Mouse (Mus musculus) thymus, postnatal 25 days (tissue): ENCODE data around the gene Agpat3.

Source experiments
- DNase-seq: peaks from one replicate; pipeline ENCODE4 v3.0.0; 2022

Agpat3 gene

DNA sequence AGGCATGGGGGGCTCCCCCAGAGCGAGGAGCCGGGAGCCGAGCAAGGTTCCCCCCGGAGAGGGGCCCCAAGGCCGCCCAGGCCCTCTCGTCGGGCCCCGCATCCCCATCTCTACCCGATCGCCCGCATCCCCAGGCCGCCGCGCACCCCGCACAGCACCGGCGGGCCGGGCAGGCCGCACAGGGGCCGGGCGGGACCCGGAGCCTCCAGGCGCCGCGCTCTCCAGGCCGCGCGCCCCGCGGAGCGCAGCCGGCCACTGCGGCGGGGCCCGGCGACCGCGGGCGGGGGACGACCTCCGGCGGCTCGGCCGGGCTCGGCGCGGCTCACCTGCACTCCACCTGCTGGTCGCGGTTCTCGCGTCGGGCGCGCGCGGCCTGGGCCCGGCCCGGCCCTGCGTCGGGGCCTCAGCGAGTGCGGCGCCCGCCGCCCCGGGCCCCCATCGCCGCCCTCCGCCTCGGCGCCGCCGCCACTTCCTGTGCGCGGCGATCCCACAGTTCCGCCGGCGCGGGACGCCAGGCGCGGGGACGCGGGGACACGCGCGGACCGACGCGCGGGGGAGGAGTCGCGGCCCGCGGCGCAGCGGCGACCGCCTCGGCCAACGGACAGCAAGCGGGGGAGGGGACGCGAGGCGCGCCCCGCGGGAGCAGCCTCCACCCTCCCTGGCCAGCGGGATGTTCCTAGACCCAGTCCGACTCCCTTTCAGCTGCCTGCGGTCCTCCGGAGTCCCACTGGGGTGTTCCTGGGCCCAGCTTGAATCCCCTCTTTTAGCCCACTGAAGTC, at the start of gene Agpat3:
Agpat3 (minus strand) TSS at position 603 of the 779 bp plus-strand sequence.
- peak; percentile 66 for DNase-seq

- no peak for DNase-seq
Measured at GRCm38 (mm10) chr10:78401127-78401526, 48.8 kb upstream of the Agpat3 start.

DNA sequence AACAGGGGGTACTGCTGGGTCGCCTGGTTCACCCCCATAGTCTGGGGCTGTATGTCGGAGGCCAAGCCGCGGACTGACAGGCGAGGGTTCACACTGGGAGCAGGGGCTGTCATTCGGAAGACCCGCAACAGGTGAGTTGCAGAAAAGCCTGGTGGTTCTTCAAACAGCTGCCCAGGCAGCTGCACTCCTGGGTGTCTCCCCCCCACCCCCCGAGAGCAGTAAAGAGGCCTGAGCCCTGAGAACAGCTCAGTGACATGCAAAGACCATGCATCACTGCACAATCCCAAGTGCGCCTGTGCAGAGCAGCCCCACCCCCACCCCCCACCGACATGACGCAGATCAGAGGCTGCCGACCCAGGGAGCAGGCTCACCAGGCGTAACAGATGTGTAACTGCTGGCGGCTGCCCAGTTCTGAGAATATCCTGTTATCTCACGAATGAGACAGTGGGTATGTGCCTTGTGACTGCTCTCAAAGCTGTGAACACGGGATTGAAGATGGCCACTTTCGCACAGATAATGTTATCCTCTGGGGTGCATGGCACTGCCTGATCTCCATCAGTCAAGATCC, 46.9 kb upstream of the Agpat3 start:
- peak; percentile 38 for DNase-seq

DNA sequence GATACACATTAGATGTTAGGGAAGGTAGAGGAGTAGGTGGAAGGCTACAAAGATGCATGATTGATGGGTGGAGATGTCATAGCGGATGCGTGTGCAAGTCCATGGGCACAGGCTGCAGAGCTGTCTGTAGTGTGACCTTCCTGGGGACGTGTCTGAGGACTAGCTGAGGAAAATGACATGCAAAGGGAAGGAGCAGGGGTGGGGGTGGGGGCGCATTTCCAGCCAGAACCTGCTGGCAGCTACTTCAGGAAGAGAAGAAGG, 44.3 kb upstream of the Agpat3 start:
- no peak for DNase-seq

DNA sequence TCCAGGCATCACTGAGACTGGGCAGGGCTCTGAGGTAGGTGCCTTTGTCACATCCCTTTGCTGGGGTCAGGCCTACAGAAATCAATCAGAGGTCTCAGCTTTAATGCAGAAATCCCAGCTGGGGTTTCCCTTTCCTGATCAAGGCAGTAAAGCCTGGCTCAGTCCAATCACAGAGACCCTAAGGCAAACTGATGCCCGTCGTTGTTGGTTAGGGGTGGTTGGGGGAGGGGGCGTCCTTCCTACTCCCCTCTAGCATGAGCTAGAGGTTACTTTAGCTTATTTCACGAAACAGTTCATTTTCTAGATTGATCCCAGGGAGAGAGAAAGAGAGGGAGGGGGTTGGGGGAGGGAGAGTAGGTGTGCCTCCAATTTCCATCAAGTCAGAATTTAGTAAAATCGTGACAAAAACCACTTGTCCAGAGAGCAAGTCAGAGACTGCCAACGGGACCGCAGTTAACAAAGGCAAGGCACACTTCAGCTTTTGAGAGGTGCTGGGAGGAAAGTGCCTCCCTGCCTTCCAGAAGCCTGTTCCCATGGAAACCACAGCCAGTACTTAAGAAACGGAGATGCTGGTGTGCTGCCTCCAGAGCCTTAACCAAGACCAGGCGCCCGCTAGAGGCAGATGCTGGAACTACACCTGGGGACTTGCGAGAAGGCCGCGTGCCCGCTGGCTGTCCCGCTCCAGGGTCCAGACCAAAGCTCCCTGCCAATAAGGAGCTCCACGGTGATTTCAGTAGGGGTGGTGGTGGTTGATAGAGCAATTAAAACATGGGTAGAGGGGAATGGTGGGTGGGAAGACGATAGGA, 43.7 kb upstream of the Agpat3 start:
- DNase-seq, result peak; percentile 91

DNA sequence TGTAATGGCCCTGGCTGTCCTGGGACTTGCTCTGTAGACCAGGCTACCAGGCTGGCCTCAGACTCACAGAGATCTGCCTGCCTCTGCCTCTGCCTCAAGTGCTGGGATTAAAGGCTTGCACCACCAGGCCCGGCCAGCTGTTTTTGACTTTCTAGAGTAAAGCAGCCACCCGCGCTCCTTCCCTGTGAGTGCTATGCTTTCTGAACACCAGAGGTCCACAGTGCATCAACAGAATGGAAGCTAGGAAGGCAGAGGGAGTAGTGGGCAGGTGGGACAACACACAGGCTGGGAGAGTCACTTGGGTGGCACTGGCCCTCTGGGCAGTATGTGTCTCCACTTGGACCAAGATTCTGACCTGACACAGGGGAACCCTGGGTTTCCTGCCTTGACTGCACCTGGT, 43.1 kb upstream of the Agpat3 start:
- DNase-seq, result no peak

GRCm38 (mm10) chr10:78392072-78392471, 39.8 kb upstream of the Agpat3 start:
- peak; percentile 77 for DNase-seq

DNA sequence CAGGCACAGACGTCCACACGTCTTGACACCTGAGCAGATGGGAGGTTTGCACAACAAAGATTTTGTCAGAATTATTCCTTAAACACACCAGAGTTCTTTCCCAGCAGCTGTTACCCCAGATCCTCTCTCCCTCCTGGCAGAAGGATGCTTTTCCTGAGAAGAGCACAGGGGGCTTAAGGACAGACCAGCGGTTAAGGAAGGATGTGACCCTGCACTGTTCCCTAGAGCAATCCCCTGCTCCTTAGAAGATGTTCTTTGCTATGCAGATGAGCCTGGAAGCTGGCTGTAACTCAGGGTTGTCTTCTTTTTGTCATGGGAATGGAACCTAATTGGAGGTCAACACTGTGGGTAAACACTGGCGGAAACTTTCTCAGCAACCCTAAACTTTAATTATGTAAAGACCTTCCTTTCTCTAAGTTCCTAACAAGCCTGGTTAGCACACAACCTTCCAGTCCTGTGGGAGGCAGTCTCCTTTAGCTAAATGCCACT, 38.7 kb upstream of the Agpat3 start:
- DNase-seq, result no peak

- peak; percentile 21 for DNase-seq
Measured at GRCm38 (mm10) chr10:78388216-78388980, 36.1 kb upstream of the Agpat3 start.

DNA sequence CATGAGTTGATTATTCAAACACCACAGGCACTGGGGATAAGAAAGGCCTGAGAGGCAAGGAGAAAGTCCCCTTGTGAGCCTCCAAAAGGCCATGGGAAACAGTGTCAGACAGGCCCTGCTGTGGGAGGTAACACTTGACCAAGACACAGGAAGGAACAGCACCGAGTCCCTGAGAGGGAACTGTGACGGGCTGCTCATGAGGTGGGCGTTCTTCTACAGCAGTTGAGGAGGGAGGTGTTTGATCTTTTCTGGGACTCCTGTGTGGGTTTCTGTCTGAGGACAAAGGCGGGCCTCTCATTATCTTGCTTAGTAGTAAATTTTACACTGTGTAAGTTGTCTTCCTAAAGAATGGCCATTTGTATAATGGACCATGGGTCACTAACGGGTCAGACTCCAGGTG, 33.2 kb upstream of the Agpat3 start:
- DNase-seq, result peak; percentile 41

GRCm38 (mm10) chr10:78383567-78383966, 31.3 kb upstream of the Agpat3 start:
- DNase-seq, result no peak

DNA sequence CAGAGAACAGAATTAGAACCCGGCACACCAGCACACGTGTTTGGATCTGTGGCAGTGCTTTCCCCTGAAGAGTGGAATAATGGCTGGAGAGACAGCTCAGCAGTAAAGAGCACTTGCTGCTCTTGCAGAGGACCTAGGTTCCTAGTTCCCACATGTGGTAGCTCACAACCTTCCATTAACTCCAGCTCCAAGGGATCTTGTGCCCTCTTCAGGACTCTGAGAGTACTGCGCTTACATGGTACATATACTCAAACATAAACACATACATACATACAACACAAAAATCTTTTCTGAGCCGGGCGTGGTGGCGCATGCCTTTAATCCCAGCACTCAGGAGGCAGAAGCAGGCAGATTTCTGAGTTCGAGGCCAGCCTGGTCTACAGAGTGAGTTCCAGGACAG, 26.2 kb upstream of the Agpat3 start:
- DNase-seq, result no peak

GRCm38 (mm10) chr10:78372681-78373668, 20.7 kb upstream of the Agpat3 start:
- DNase-seq, result peak; percentile 52

- DNase-seq, result no peak
Measured at GRCm38 (mm10) chr10:78371746-78372145, 19.5 kb upstream of the Agpat3 start.

- DNase-seq, result no peak
Measured at GRCm38 (mm10) chr10:78367586-78367985, 15.3 kb upstream of the Agpat3 start.

DNA sequence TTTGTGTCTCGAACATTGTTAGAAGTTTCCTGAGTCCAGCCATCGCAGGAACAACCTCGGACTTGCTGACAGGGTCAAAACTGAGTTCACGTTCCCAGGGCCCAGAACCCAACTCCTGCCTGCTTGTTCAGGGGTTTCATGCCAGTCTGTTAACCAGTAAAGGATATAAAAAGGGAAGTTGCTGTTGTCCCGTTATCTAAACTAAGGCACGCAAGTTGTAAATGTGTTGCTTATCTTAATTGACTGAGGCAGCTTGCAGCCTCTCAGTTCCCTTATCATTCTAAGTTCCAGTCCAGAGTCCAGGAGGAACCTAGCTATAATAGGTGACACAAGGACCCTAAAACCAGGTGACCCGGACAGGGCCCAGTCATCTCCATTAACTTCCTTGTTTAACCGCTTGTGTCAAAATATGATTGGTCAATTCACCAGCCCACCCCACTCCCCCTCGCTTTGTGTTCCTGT, 14.6 kb upstream of the Agpat3 start:
- DNase-seq, result no peak

DNA sequence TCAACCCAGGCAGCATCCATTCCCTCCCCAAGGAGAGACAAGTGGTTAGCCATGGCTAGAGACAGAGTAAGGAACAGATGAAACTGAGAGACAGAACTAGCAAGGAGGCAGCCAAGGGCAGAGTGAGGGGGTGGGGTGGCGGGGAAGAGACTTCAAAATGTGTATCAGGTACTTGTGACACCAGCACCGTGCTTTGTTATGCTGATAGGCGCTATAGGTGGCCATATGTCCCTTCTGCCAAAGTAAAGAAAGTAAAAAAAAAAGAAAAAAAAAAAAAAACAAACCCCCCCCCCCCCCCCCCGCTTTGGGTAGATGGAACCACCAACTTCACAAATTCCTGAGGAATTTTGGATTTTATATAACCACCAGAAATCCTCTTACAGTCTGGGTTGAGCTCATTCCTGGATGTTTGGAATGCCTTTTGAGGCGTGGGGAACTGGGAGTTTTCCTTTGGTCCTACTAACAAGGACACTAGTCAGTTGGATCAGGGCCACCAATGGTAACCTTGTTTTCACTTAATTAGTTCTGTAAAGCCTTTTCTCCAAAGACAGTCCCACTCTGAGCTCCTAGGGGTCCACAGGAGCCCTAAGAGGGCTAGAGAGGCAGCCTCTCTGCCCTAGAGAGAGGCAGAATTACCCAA, 14.0 kb upstream of the Agpat3 start:
- DNase-seq, result no peak

GRCm38 (mm10) chr10:78365555-78365954, 13.3 kb upstream of the Agpat3 start:
- no peak for DNase-seq

DNA sequence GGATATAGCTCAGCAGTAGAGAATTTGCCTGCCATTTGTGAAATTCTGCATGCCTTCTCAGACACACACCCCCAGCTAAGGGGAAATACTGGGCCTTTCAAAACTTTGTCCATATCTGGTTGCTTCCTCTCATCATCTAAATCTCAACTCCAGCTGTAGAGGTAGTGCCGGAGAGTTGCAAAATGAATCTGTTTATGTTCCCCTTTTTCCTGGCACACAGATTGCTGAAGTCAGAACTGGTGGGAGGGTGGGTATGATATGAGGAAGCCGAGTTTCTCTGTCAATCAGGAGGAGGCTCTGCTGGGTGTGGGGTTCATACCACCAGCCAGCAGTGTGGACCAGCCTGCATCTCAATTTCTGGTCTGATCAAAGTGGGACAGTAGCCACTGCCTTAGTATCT, 11.8 kb upstream of the Agpat3 start:
- DNase-seq, result no peak

DNA sequence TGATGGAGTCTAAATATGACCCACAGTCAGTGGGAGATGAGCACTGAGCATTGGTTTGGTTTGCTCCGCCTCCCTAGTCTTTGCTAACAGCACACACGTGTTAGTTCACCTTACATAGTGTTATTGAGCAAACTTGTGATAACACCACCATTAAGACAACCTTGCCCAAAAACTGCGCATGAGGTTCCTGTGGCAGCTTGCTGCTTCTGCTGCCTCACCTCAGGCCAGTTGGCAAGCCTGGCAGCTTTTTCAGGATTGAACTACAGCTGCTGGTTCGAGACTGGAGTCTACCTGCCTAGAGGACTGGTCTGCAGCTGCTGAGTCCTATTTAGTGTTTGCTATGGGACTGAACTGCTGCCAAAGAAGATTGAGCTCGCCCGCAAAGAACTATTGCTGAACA, 11.1 kb upstream of the Agpat3 start:
- no peak for DNase-seq

- DNase-seq, result no peak
Measured at GRCm38 (mm10) chr10:78361951-78362350, 9.7 kb upstream of the Agpat3 start.
